Mouse (Mus musculus): ENCODE measurements around the gene Lig3. TPM values are rescaled to one million over a fixed set of nuclear protein-coding genes. Genes with fewer than 3 reads are reported as not detected.

The Lig3 gene
- total and polyA plus RNA-seq, 2 experiments from 2014 or later, result 16.4 to 44.4 TPM

DNA sequence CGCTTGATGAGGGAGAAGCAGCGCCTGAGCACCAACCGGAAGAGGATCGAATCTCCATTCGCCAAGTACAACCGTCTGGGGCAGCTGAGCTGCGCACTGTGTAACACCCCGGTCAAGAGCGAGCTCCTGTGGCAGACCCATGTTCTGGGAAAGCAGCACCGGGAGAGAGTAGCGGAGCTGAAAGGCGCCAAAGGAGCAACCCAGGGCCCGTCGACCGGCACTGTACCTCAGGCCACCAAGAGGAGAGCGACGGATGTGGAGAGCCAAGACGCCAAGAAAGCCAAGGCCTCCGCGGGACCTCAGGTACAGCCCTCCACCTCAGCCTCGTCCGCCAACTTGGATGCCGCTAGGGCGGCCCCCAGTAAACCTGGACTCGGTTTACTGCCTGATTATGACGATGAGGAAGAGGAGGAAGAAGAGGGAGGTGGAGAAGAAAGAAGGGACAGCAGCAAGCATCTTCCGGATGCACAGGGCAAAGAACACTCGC, 16.4 kb upstream of the Lig3 start:
- no peak for TF ChIP-seq CTCF (IDR thresholded peaks at IDR 0.05)
- H3K27me3 ChIP-seq (ENCODE audit: insufficient read depth, low read length), result no peaks in the 10 kb centered on the region
- H3K4me3 ChIP-seq (ENCODE audit: low read depth, low read length), result peak overlapping the region; percentile 89
- peaks cover 1% of the 10 kb centered on the region; the same call in 1 of the 2 replicates for H3K36me3 ChIP-seq (ENCODE audit: insufficient read depth, low read length)
- peaks cover 11% of the 10 kb centered on the region; the same call in 1 of the 2 replicates for H3K4me1 ChIP-seq (ENCODE audit: insufficient read depth, low read length)
- ATAC-seq (ENCODE audit: low FRiP score) (peak; percentile 78), DNase-seq (ENCODE audit: low spot score) (no peak)
- WGBS, result 0% methylated on average over 28 of the region's 28 CpGs
- peak overlapping the region; percentile 94 for H3K4me2 ChIP-seq (ENCODE audit: low read depth, low read length, poor library complexity, severe bottlenecking)
- peak overlapping the region; percentile 87 for H3K27ac ChIP-seq (ENCODE audit: low read depth, low read length)
- peak overlapping the region; percentile 81 for H3K9ac ChIP-seq (replicated peaks; ENCODE audit: low read length, poor library complexity, severe bottlenecking)
- H3K9me3 ChIP-seq (ENCODE audit: low read length), result no peaks in the 10 kb centered on the region

DNA sequence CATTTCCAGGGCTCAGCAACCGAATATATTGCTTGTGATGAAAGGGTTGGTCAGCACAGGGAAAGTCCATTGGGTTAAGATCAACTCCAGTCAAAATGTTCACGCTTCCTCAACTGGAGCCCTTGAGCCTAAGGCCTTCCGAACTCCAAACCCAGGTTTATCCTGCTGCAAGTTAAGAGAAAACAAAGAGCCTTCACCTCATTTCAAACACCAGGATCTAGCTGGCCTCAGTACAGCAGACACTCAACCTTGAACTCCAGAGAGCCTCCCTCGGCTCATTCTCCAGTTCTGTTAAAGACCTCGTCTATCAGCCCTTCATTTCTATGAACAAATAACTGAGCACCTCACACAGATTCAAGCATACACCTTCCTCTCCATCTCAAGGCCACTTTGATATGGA, 774 bp upstream of the Lig3 start:
- ATAC-seq (ENCODE audit: low FRiP score), result no peak
- H3K4me3 ChIP-seq (ENCODE audit: low read depth, low read length), result peak overlapping the region; percentile 94
- H3K36me3 ChIP-seq (ENCODE audit: insufficient read depth, low read length), result peaks cover 13% of the 10 kb centered on the region
- no peak for DNase-seq (ENCODE audit: low spot score)
- H3K9me3 ChIP-seq (ENCODE audit: low read length), result no peaks in the 10 kb centered on the region
- peak overlapping the region; percentile 85; the same call in 1 of the 2 replicates for H3K9ac ChIP-seq (replicated peaks; ENCODE audit: low read length, poor library complexity, severe bottlenecking)
- 60% methylated on average over 5 of the region's 5 CpGs for WGBS
- no peak overlapping the region for H3K27ac ChIP-seq (ENCODE audit: low read depth, low read length)
- no peaks in the 10 kb centered on the region for H3K4me1 ChIP-seq (ENCODE audit: insufficient read depth, low read length)
- H3K27me3 ChIP-seq (ENCODE audit: insufficient read depth, low read length), result no peaks in the 10 kb centered on the region
- peak overlapping the region; percentile 69 for H3K4me2 ChIP-seq (ENCODE audit: low read depth, low read length, poor library complexity, severe bottlenecking)
- TF ChIP-seq CTCF (IDR thresholded peaks at IDR 0.05), result no peak

DNA sequence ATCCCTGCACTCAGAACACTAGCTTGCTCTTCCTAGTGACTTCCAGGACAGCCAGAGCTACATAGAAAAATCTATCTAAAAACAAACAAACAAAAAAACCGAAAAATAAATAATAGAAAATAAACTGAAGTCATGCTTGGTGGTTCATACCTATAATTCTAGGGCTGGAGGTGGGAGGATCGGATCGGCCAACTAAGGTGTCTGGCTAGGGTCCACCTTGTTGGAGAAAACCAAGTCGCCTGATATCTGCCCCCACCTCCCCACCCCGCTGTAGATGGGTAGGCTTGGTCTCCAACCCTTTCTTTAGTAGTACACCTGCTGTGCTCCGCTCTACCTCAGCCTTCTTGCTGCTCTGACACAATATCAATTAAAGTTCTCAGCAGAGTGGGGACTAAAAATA, 1.3 kb downstream of the Lig3 start:
- Histone ChIP-seq H3K9ac (replicated peaks; ENCODE audit: low read length, poor library complexity, severe bottlenecking) (peak overlapping the region; percentile 85), H3K36me3 (ENCODE audit: insufficient read depth, low read length) (peaks cover 13% of the 10 kb centered on the region), H3K27me3 (ENCODE audit: insufficient read depth, low read length) (no peaks in the 10 kb centered on the region), H3K4me1 (ENCODE audit: insufficient read depth, low read length) (no peaks in the 10 kb centered on the region), H3K9me3 (ENCODE audit: low read length) (no peaks in the 10 kb centered on the region), H3K4me2 (ENCODE audit: low read depth, low read length, poor library complexity, severe bottlenecking) (peak overlapping the region; percentile 69), H3K4me3 (ENCODE audit: low read depth, low read length) (peak overlapping the region; percentile 94), H3K27ac (ENCODE audit: low read depth, low read length) (no peak overlapping the region)
- 47% methylated on average over 6 of the region's 6 CpGs for WGBS
- no peak for ATAC-seq (ENCODE audit: low FRiP score)
- DNase-seq (ENCODE audit: low spot score), result no peak
- no peak for TF ChIP-seq CTCF (IDR thresholded peaks at IDR 0.05)

- Histone ChIP-seq H3K9me3 (ENCODE audit: low read length) (no peaks in the 10 kb centered on the region), H3K4me3 (ENCODE audit: low read depth, low read length) (no peak overlapping the region), H3K27me3 (ENCODE audit: insufficient read depth, low read length) (no peaks in the 10 kb centered on the region), H3K36me3 (ENCODE audit: insufficient read depth, low read length) (peaks cover 21% of the 10 kb centered on the region), H3K4me2 (ENCODE audit: low read depth, low read length, poor library complexity, severe bottlenecking) (no peak overlapping the region), H3K4me1 (ENCODE audit: insufficient read depth, low read length) (no peaks in the 10 kb centered on the region), H3K27ac (ENCODE audit: low read depth, low read length) (no peak overlapping the region), H3K9ac (replicated peaks; ENCODE audit: low read length, poor library complexity, severe bottlenecking) (no peak overlapping the region)
- DNase-seq (ENCODE audit: low spot score) (no peak), ATAC-seq (ENCODE audit: low FRiP score) (no peak)
- no peak for TF ChIP-seq CTCF (IDR thresholded peaks at IDR 0.05)
- 92% methylated on average over 11 of the region's 11 CpGs for WGBS
These were observed 2.5 kb downstream of the Lig3 start for GRCm38 (mm10) chr11:82783453-82783852.

DNA sequence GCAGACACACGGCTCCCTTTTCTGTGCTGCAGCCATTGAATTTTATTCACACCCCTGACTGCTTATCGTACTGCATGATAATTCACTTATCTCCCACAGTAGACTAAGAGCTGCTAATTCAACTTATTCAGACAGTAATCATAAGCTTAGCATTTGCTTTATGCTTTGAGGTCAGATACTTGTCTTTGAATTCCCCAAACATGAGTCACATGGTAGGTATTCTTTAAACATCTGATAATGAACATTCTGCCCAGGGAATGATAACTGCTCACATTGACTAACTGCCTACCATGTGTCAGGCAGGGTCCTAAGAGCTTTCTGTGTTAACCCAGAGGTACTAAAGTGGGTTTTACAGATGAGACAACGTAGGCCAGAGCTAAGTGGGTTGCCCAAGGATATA, 25.7 kb downstream of the Lig3 start:
- 56% methylated on average over 3 of the region's 3 CpGs for WGBS
- TF ChIP-seq CTCF (IDR thresholded peaks at IDR 0.05), result no peak

DNA sequence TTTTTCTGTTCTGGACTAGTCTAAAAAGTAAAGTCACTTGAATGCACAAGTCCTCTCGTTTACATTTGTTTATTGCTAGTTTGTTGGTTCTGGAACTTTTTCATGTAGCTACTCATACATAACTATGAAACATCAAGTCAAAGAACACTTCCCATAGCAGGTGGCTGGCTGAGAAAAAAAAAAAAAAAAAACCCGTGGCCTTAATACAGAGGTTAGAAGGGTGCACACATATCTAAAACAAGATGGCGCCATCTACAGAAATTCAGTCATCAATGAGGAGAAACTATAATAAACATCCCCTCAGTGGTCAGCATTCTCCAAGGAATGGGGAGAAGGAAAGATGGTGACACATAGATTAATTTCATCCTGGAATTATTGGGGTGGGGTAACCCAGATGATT, 26.5 kb downstream of the Lig3 start:
- WGBS, result 86% methylated on average over 3 of the region's 3 CpGs
- DNase-seq (ENCODE audit: low spot score) (no peak), ATAC-seq (ENCODE audit: low FRiP score) (no peak)
- Histone ChIP-seq H3K27ac (ENCODE audit: low read depth, low read length) (no peak overlapping the region), H3K4me1 (ENCODE audit: insufficient read depth, low read length) (no peaks in the 10 kb centered on the region), H3K9ac (replicated peaks; ENCODE audit: low read length, poor library complexity, severe bottlenecking) (no peak overlapping the region), H3K27me3 (ENCODE audit: insufficient read depth, low read length) (no peaks in the 10 kb centered on the region), H3K9me3 (ENCODE audit: low read length) (no peaks in the 10 kb centered on the region), H3K36me3 (ENCODE audit: insufficient read depth, low read length) (peaks cover 17% of the 10 kb centered on the region), H3K4me3 (ENCODE audit: low read depth, low read length) (no peak overlapping the region), H3K4me2 (ENCODE audit: low read depth, low read length, poor library complexity, severe bottlenecking) (no peak overlapping the region)
- TF ChIP-seq CTCF (IDR thresholded peaks at IDR 0.05), result no peak

More for the DNA sequence above, 25.7 kb downstream of the Lig3 start:
- Histone ChIP-seq H3K9ac (replicated peaks; ENCODE audit: low read length, poor library complexity, severe bottlenecking) (no peak overlapping the region), H3K4me2 (ENCODE audit: low read depth, low read length, poor library complexity, severe bottlenecking) (no peak overlapping the region), H3K36me3 (ENCODE audit: insufficient read depth, low read length) (peaks cover 24% of the 10 kb centered on the region), H3K4me1 (ENCODE audit: insufficient read depth, low read length) (no peaks in the 10 kb centered on the region), H3K27me3 (ENCODE audit: insufficient read depth, low read length) (no peaks in the 10 kb centered on the region), H3K4me3 (ENCODE audit: low read depth, low read length) (no peak overlapping the region), H3K27ac (ENCODE audit: low read depth, low read length) (no peak overlapping the region), H3K9me3 (ENCODE audit: low read length) (no peaks in the 10 kb centered on the region)
- ATAC-seq (ENCODE audit: low FRiP score) (no peak), DNase-seq (ENCODE audit: low spot score) (no peak)

Data from midbrain, postnatal 0 days (tissue).